Mouse (Mus musculus) testis, adult 2 months (tissue): ENCODE measurements around the gene Aoc3. TPM values are rescaled to one million over a fixed set of nuclear protein-coding genes. Genes with fewer than 3 reads are reported as not detected.
"Not testable (repeated sequence)": the region's sequence is repeated elsewhere in the genome, so short reads cannot be mapped to it uniquely, and the experiment has no call there.

Experiments used
- H3K27ac ChIP-seq: fragments of 200-500 bp; 2 replicates; pipeline ENCODE4 v1.5.1; 2012; ENCODE audit warnings: low read depth, low read length; ENCODE audit not compliant: control insufficient read depth, insufficient read depth
- H3K27me3 ChIP-seq: fragments of 200-500 bp; 2 replicates; pipeline ENCODE4 v1.6.1; 2012; ENCODE audit warnings: mild to moderate bottlenecking, low read length, moderate library complexity; ENCODE audit not compliant: control insufficient read depth, insufficient read depth
- H3K36me3 ChIP-seq: fragments of 200-500 bp; 2 replicates; pipeline ENCODE4 v1.6.1; 2012; ENCODE audit warnings: mild to moderate bottlenecking, low read length; ENCODE audit not compliant: control insufficient read depth, insufficient read depth
- H3K4me1 ChIP-seq: fragments of 200-500 bp; 2 replicates; pipeline ENCODE4 v1.6.1; 2012; ENCODE audit warnings: low read length; ENCODE audit not compliant: control insufficient read depth, insufficient read depth
- H3K4me3 ChIP-seq: fragments of 200-500 bp; 2 replicates; pipeline ENCODE4 v1.5.1; 2012; ENCODE audit warnings: low read depth, mild to moderate bottlenecking, low read length, moderate library complexity, mixed read lengths; ENCODE audit not compliant: control insufficient read depth
- CTCF ChIP-seq: fragments of 200-500 bp; IDR thresholded peaks from 2 replicates; pipeline ENCODE4 v1.5.1; 2012; ENCODE audit warnings: low read depth, mild to moderate bottlenecking, inconsistent platforms, low read length, moderate library complexity; ENCODE audit not compliant: control insufficient read depth, insufficient read depth, insufficient replicate concordance
- POLR2A ChIP-seq: fragments of 200-500 bp; IDR thresholded peaks from 2 replicates; pipeline ENCODE4 v1.6.1; 2012; ENCODE audit warnings: low read depth, mild to moderate bottlenecking, inconsistent platforms, low read length, moderate library complexity; ENCODE audit not compliant: control insufficient read depth
- polyA plus RNA-seq: library from polyadenylated mRNA; depleted of rRNA; stranded (reverse); fragments of >200 nt; gene quantifications from 2 replicates; pipeline ENCODE4 v1.2.3, GENCODE M21; 2012; rRNA removed

Gene Aoc3
- polyA plus RNA-seq, 1 experiment = 4.2 TPM

GRCm38 (mm10) chr11:101374421-101374938 lies 44.1 kb downstream of the Aoc3 start:
- H3K4me3 ChIP-seq = no peak overlapping the region
- H3K4me1 ChIP-seq = no peaks in the 10 kb centered on the region
- no peaks in the 10 kb centered on the region for H3K27me3 ChIP-seq
- H3K27ac ChIP-seq = no peak overlapping the region
- H3K36me3 ChIP-seq = no peaks in the 10 kb centered on the region
- TF ChIP-seq POLR2A = no peak
- no peak for TF ChIP-seq CTCF

- not testable (repeated sequence) for H3K27me3 ChIP-seq, H3K4me1 ChIP-seq, H3K36me3 ChIP-seq, H3K27ac ChIP-seq, H3K4me3 ChIP-seq
Observed at GRCm38 (mm10) chr11:101378196-101378595, 47.8 kb downstream of the Aoc3 start.

DNA sequence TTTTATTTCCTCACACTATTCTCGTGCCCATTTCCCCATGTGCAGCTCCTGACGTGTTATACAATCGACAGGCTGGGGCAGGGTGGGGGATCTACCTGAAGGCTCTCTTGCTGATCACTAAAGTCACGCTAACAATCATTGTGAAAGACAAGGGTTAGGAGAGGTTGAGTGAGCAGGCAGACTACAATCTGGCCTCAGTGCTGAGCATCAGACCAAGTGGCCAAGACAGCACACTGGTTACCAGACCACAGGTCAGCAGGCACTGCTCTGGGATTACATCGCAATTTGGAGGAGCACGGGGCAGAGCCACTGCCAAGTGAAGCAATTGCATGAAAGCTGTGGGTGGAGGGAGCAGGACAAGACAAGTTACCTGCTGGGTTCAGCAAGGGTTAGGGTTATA lies 48.5 kb downstream of the Aoc3 start:
- TF ChIP-seq CTCF (no peak), POLR2A (no peak)

DNA sequence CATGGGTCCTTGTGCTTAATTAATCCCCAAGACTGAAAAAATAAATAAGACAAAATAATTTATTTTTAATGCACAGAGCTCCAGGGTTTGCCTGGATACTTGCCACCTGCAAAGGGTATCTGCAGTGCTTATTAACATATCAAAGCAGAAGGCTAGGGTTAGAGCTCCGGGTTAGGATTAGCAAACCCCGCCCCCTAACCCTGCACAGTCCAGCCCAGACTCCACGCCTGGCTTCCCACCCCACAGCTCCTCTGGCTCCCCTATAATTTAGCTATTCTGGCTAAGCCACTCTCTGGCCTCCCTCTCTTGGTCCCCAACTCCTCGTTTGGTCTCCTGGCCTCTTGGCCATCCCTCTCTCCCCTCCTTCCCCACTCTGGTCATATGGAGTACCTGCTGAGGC lies 51.4 kb downstream of the Aoc3 start:
- Histone ChIP-seq H3K36me3 (no peaks in the 10 kb centered on the region), H3K4me3 (no peak overlapping the region), H3K27me3 (no peaks in the 10 kb centered on the region), H3K4me1 (no peaks in the 10 kb centered on the region), H3K27ac (no peak overlapping the region)
- TF ChIP-seq CTCF = no peak
- no peak for TF ChIP-seq POLR2A

More for the DNA sequence above, 48.5 kb downstream of the Aoc3 start:
- Histone ChIP-seq H3K27ac (no peak overlapping the region), H3K36me3 (no peaks in the 10 kb centered on the region), H3K4me3 (no peak overlapping the region), H3K27me3 (no peaks in the 10 kb centered on the region), H3K4me1 (no peaks in the 10 kb centered on the region)

Other genes starting within 250 kb of the Aoc3 start
- gene Coasy, start 248.0 kb upstream of the Aoc3 start, polyA plus RNA-seq = 21.0 and 21.7 TPM in 2 replicates
- 6.4 and 6.7 TPM in 2 replicates for gene Mlx, start 243.3 kb upstream of the Aoc3 start, polyA plus RNA-seq
- gene Psmc3ip, start 235.2 kb upstream of the Aoc3 start, polyA plus RNA-seq = 77.6 and 77.9 TPM in 2 replicates
- gene Retreg3, start 210.7 kb upstream of the Aoc3 start, polyA plus RNA-seq = 51.5 and 53.8 TPM in 2 replicates
- 22.4 and 27.3 TPM in 2 replicates for gene Tubg1, start 210.7 kb upstream of the Aoc3 start, polyA plus RNA-seq
- 1.6 and 1.9 TPM in 2 replicates for gene Tubg2, start 174.7 kb upstream of the Aoc3 start, polyA plus RNA-seq
- 0.40 and 0.44 TPM in 2 replicates for gene Cntnap1, start 160.1 kb upstream of the Aoc3 start, polyA plus RNA-seq
- 2.6 and 4.1 TPM in 2 replicates for gene Plekhh3, start 159.3 kb upstream of the Aoc3 start, polyA plus RNA-seq
- gene Ccr10, start 155.2 kb upstream of the Aoc3 start, polyA plus RNA-seq = 0.05 TPM in 1 of 2 replicates, not detected in the other
- 14.3 and 14.5 TPM in 2 replicates for gene Ezh1, start 104.1 kb upstream of the Aoc3 start, polyA plus RNA-seq
- gene Ramp2, start 84.6 kb upstream of the Aoc3 start, polyA plus RNA-seq = 5.6 and 5.8 TPM in 2 replicates
- gene Vps25, start 76.9 kb upstream of the Aoc3 start, polyA plus RNA-seq = 26.1 and 26.2 TPM in 2 replicates
- 10.8 and 12.3 TPM in 2 replicates for gene Wnk4, start 70.0 kb upstream of the Aoc3 start, polyA plus RNA-seq
- 37.1 and 54.6 TPM in 2 replicates for gene Cntd1, start 51.6 kb upstream of the Aoc3 start, polyA plus RNA-seq
- 46.6 and 62.4 TPM in 2 replicates for gene Coa3, start 51.5 kb upstream of the Aoc3 start, polyA plus RNA-seq
- 111 and 116 TPM in 2 replicates for gene Becn1, start 28.3 kb upstream of the Aoc3 start, polyA plus RNA-seq
- 59.1 and 74.5 TPM in 2 replicates for gene Psme3, start 14.4 kb upstream of the Aoc3 start, polyA plus RNA-seq
- 4.7 TPM in 2 replicates for gene Aoc2, start 5.5 kb upstream of the Aoc3 start, polyA plus RNA-seq
- gene G6pc, start 37.0 kb downstream of the Aoc3 start, polyA plus RNA-seq = not detected in 2 replicates
- gene Aarsd1, start 87.0 kb downstream of the Aoc3 start, polyA plus RNA-seq = 17.9 and 18.7 TPM in 2 replicates
- gene Gm27029, start 94.2 kb downstream of the Aoc3 start, polyA plus RNA-seq = 0.14 and 0.38 TPM in 2 replicates
- gene Rundc1, start 94.5 kb downstream of the Aoc3 start, polyA plus RNA-seq = 8.9 and 9.4 TPM in 2 replicates
- 34.6 and 39.1 TPM in 2 replicates for gene Ptges3l, start 94.7 kb downstream of the Aoc3 start, polyA plus RNA-seq
- 161 and 224 TPM in 2 replicates for gene Rpl27, start 111.7 kb downstream of the Aoc3 start, polyA plus RNA-seq
- 3.2 and 3.6 TPM in 2 replicates for gene Ifi35, start 117.8 kb downstream of the Aoc3 start, polyA plus RNA-seq
- gene Rnd2, start 134.4 kb downstream of the Aoc3 start, polyA plus RNA-seq = 19.2 and 21.1 TPM in 2 replicates
- 40.0 and 43.3 TPM in 2 replicates for gene Vat1, start 135.6 kb downstream of the Aoc3 start, polyA plus RNA-seq
- gene Brca1, start 221.3 kb downstream of the Aoc3 start, polyA plus RNA-seq = 4.6 and 5.2 TPM in 2 replicates
- 323 and 355 TPM in 2 replicates for gene Nbr1, start 221.5 kb downstream of the Aoc3 start, polyA plus RNA-seq